Mouse (Mus musculus) adrenal gland, postnatal 0 days (tissue): ENCODE data around the gene C2cd4a. TPM values are rescaled to one million over a fixed set of nuclear protein-coding genes. Genes with fewer than 3 reads are reported as not detected.

Experiments used
- polyA plus RNA-seq: library from polyadenylated mRNA; unstranded; fragments of >200 nt; fragmentation: Nextera tagmentation; extraction: Ambion mirVana; gene quantifications from 2 replicates; pipeline ENCODE4 v1.2.1, GENCODE M21; 2015

C2cd4a gene
- 0.65 and 0.93 TPM in 2 replicates for polyA plus RNA-seq

GRCm38 (mm10) chr9:67832046-67832605 lies at the start of gene C2cd4a:
Gene C2cd4a (minus strand): TSS chr9:67832330.

GRCm38 (mm10) chr9:67839981-67840859 lies 8.1 kb upstream of the C2cd4a start, which contains the start of gene Vps13c:
Gene Vps13c (plus strand): TSS chr9:67840396.

Other genes starting within 250 kb of the C2cd4a start
- 3.2 and 8.4 TPM in 2 replicates for gene C2cd4b, start 72.9 kb downstream of the C2cd4a start, polyA plus RNA-seq
- gene Vps13c, start 8.1 kb upstream of the C2cd4a start, polyA plus RNA-seq = 3.0 and 5.2 TPM in 2 replicates